Mouse (Mus musculus) cerebellum, adult 11 months (tissue): ENCODE results near the gene Dao.

Experiments
- DNase-seq: peaks from one replicate; pipeline ENCODE4 v3.0.0; 2022

Gene Dao

DNA sequence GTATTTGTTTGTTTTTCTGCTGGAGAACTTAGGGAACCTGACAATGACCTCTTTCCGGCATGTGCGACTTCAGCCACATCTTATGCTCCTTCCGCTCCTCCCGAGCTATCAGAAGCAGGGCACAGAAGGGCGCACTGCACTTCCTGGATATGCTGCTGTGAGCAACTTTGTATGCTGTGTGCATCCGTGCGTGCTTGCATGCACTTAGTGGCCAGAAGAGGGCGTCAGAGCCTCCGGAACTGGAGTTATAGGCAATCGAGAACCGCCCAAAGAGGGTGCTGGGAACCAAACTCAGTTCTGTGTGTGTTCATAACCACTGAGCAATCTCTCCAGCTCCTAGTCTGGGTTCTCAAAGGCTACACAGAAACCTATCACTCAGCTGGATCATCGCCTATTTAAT is 27.1 kb downstream of the Dao start:
- DNase-seq: no peak

DNA sequence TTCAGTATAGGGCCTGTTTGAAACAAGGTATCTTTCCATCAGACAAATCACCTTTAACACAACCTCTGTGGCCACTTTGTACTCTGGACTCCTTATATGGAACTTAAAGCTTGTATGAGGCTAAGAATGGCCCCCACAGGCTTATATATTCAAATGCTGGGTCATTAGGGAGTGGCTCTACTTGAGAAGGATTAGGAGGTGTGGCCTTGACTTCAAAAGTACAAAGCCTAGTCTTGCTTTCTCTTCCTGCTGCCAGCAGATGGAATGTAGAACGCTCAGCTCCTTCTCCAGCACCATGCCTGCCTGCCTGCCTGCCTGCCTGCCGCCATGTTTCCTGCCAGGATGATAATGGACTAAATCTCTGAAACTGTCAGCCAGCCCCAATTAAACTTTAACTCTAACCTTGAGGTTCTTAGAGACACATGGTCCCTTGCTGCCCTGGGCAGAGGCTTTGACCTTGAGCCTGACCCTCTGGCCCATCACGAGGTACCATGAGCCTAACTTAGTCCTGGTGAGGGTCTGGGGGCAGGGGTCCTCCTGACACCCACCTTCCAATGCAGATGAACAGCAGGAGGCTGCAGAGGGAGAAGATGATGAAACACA is 28.8 kb downstream of the Dao start:
- DNase-seq: no peak

DNA sequence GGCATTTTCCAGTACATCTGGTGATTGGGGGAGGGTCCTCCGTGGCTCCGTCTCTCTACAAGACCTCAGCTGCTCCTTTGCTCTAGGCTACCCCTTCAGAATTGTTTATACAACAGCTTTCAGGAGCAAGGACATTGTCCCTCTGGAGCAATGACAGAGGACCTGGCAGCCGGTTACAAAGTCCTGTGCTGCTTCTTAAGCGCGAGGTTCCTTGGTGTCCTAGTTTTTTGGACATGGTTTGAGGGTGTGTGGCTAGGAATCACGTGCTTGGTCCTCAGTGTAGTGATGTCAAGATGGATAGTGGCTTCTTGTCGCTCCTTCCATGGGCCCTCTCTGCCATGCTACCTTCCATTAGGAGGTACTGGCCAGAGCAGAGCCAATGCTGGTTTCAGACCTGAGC is 30.9 kb downstream of the Dao start:
- no peak for DNase-seq

DNA sequence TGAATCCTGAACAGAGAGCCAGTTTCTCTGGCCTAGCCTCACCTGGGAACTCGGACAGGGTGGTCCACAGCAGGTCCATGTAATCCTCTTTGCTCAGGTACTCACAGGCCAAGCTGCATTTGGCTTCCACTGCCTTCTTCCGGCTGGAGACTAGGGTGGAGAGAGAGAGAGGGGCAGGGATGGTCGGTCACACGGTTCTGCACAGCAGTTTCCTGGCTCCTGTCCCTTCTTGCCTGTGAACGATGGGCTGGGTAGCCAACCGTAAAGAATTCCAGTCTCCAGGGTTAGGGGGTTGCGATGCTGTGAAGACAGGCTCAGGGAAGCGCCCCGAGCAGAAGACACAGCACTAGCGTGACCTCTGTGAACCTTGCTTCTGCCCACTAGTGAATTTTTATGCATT is 31.6 kb downstream of the Dao start:
- peak; percentile 29 for DNase-seq

DNA sequence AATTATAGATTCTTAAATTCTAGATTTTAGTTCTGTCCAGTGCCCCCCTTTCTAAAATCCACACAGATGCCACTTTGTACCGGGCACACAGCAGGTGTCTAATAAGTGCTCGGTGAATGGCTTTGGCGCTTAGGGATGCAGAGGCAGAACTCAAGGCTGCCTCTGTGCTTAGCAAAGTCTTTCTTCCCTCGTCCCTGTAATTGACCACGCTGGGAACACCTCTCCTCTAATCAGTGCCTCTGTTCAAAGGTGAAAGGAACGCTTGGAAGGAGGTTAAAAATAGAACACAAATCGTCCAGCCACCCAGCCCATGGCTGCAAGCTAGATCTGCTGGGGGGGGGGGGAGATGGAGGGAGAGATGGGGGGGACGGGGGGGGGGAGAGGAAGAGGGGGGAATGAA is 37.0 kb downstream of the Dao start:
- DNase-seq: no peak

DNA sequence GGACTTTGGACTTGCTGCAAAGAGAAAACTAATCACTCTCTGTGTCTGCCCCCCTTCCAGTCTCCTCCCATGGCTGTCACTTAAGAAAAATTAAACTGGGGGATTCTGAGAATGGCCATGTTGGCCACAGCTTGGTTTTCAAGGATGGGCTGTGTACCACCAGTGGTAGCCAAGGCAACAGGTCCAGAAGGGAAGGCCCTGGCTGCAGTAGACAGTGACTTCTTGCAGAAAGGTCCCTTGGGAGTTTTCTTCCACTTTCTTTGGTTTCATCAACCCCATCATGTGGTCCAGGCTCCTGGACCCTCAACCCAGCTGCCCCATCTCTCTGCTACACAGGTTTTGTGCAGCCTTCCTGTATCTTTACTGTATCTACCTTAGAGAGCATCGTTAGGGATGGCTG is 37.4 kb downstream of the Dao start:
- no peak for DNase-seq

DNA sequence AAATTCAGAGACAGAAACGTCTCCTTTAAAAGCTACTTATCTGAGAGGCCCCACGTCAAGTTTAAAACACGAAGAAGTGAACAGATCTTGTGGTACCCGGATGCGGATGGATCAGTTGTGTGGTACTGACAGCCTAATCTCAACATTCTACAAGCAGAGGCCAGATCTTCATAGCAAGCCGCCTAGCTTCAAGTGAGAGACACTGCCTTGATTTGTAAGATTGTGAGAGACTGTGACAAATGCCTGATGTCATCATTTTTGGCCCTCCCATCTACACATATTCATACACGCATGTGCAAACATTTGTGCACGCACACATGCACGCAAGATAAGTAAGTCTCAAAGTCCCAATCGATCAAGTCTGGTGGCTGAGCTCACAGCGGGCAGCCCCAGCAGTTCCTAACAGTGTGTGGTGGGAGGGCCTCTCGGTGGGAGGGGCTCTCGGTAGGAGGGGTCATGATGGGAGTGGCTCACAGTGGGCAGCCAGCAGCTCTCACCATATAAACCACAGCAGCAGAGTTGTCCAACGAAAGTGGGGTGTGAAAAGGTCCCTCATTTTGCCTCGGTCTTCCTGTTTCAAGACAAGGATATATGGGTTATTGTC is 37.9 kb downstream of the Dao start:
- DNase-seq: no peak

DNA sequence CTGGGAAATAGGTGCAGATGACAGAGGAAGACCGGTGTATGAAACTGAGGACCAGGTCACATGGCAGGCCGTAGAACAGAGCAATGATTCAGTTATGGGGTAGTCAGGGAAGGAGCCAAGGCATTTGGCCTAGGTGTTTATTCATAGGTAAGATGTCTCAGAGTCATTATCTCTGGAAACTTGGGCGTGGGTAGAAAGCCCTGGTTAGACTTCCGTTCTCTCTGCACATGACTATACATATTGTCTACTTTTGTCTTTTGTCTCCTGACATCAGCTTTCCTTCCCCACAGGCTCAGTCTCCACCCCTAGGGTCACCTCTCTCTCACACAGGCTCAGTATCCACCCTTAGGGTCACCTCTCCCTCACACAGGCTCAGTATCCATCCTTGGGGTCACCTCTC is 40.3 kb downstream of the Dao start:
- DNase-seq: no peak

DNA sequence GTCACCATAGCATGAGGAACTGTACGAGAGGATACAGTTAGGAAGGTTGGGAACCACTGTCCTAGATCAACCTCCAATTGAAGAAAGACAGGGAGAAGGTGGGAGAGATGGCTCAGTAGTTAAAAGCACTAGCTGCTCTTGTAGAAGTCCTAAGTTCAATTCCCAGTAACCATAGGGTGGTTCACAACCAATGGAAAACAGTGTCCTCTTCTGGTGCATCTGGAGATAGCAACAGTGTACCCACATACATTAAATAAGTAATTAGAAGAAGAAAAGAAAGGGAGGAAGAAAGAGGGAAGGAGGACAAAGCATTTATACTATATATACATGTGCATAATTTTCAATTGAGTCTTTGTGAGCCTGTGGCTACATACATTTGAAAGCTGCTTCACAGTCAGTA is 41.6 kb downstream of the Dao start:
- DNase-seq: no peak

DNA sequence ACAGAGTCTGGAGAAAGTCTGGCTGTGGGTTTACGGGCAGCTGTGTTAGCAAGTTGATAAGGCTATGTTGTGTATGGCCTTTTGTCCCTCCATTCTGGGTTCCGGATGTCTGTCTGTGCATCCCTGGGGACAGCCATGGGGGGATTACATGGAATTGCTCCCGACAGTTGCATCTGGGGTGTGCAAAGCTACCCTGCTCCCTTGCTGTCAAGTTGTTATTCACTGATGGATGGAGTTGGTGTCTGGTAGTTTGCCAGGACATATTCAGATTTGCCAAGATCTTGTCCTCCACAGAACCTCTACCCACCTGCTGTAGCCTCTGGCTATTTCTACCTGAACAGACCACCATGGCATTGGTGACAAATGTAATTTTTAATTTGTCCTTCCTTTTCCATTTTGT is 42.6 kb downstream of the Dao start:
- no peak for DNase-seq

DNA sequence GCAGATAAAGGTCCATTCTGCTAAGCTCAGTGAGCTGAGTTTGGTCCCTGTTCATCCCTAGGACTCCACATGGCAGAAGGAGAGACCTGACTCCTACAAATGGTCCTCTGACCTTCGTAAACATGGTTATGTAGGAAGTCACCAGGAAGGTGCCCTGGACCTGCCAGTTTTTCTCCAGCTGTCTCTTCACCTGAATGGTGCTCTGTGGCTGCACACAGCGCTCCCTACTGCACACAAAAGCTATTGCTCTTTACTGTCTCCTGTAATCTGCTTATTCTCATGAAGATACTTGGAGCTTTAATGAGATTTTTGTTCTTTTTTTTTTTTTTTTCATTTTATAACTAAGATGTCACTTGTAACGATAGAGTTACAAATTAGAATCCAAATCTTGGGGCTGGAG is 43.1 kb downstream of the Dao start:
- no peak for DNase-seq

DNA sequence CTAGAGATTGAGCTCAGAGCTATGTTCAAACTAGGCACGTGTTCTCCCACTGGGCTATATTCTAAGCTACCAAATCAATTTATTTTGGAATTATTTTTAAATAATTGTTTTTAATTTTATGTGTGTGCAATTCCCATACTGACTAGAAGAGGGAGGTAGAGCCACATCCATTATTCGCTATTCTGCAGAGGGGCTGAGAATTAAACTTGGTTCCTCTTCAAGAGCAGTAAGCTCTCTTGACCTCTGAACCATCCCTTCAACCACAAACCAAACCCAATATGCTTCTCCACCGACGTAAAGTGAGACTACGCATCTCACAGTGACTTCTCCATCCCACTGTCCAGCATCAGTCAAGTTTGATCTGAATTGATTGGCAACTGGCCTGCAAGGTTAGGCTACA is 43.7 kb downstream of the Dao start:
- no peak for DNase-seq

DNA sequence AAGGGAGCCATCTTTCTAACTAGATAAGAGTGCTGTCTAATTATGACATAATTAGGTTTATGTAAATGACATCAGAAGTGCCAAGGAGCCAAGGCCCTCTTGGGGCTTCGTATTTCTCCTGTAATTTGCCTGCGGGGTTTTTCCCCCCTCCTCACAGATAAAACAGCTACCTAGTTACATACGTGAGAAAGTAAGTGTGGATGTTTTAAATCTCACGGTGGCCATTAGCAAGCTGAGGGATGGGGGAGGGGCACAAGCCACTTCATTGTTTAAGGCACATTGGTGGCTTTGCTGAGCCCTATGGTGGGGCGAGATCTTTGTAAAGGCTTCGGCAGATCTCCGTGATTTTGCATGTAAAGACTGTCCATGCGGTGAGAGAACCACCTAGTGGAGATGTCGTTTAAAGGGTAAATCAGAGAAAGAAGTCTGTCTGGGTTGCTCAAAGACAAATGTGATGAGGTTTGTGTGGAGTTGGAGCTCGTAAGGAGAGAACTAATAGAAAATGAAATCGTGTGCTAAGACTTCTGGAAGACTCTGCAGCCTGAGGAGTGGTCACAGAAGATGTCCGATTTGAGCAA is 45.3 kb downstream of the Dao start:
- no peak for DNase-seq

DNA sequence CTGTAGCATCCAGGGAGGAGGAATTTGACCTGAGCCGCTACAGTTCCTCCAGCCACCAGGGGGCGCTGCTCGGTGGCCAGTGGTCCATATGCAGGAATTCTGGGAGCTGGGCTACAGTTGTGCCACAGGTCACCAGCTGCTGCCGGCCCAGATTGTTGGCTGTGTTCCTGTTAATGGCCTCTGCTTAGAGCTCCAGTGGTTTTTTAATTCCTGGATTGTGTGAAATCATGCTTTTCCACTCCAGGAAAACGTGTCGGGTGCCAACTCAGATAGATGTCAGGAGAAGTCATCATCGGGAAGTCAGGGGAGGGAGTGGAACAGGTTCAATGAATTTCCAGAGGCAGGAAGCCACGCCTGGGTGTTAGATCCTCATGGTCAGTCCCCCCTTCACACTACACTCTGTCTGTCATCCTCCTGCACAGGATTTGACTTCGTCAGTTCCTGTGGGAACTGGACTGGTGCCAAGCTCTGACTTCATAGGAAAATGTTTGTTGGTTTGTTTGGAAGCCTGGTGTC is 48.8 kb downstream of the Dao start:
- peak; percentile 59 for DNase-seq

DNA sequence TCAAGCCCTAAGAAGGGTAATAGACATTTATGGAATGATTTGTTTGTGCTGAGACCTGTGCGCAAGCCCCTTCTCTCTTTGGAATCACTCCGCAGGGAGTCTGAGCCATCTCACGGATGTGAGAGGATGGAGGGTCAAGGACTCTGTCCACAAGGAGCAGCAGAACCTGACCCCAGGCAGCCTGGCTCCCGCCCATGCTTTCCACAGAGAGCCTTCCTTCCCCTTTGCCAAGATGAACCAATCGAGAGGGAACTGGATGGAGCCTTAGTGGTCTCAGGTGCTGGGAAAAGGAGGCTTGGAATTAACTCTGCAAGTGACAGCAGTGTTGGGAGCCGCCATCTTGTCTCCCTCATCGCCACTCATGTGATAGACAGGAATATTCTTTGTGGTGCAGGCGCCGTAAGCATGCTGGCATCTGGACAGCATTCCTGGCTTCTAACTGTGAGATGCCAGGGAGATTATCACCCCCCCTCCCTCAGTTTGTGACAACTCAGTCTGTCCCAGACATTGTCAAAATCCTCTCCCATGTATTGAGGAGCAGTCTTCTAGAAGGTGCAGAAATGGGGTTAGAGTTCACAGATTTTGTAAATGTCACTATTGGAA is 53.7 kb downstream of the Dao start:
- no peak for DNase-seq

DNA sequence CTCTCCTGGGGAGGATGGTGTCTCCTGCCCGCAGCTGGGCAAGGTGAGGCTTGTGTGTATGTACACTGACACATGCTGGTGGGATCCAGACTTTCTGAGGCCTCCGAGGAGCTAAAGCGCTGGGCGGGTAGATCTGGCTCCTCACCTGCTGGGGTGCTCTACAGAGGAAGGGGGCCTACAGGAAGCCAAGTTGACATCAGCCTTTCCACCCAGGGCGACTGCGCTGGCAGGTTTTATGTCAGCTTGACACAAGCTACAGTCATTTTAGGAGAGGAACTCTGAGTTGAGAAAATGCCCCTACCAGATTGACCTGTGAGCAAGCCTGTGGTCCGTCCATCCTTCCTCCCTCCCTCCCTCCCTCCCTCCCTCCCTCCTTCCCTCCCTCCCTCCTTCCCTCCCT is 58.2 kb downstream of the Dao start:
- no peak for DNase-seq

DNA sequence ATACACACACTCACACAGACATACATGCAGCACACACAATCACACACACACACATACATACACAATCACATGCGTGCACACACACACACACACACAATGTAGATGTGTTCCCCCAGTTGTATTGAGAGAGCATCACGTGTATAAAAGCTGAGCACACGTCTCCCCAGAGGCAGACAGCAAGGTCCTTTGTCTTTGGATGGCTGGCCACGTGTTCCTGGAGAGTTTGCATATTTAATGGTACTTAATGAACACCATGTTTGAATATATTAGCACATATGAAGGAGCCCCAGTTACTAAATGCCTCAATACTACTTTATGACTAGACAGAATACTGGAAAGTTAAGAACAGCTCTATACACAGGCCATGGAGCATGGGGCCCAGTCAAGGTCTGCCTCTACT is 60.5 kb downstream of the Dao start:
- no peak for DNase-seq

DNA sequence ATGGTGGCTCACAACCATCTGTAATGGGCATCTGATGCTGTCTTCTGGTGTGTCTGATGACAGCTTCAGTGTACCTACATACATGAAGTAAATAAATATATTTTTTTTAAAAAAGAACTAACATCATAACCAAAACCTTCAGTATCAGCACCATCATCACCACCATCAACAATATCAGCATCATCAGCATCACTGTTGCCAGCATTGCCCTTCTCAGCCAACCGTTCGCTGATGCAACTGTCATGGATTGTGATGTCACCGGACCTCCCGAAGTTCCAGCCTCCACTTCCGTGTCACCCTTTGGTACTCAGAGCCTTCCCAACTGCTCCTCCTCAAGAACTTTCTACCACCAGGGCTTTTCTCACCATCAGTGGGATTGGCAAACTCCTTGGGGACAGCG is 61.7 kb downstream of the Dao start, which contains the start of gene Usp30:
Gene Usp30 (plus strand): TSS at position 301 of the 400 bp plus-strand sequence.
- DNase-seq: no peak

DNA sequence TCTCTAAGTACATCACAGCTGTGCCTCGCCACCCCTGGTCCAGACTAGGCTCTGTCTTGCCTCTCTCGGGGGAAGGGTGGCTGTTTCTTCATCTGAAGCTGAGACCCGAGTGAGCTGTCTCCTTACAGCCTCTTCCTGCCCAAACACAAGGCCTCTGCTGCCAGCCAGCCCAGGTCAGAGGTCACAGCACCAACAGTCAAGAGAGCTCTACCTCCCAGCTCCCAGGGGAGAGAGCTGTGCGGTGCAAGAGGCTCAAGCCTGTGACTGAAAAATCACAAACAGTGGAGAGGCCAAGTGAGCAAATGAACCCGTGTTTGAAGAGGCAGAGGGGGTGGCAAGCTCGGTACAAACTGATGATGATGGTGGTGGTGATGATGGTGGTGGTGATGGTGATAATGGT is 63.1 kb downstream of the Dao start:
- DNase-seq: no peak

DNA sequence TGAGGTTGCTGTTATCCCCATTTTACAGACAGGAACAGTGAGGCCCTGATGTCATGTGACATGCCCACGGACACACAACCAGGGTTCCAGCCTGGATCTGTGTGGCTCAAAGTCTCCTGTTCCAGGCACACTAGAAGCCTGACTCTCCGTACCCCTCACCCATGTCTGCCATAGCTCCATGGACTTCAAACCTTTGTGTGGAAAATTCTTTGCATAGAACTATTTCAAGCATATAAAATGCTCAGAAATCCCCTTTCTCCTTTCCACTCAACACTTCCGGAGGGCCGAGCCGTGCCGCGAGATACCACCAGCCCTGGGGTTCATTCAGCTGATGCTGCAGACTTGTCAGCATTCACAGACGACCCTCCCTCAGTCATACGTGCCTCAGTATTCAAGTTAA is 64.0 kb downstream of the Dao start:
- DNase-seq: no peak

DNA sequence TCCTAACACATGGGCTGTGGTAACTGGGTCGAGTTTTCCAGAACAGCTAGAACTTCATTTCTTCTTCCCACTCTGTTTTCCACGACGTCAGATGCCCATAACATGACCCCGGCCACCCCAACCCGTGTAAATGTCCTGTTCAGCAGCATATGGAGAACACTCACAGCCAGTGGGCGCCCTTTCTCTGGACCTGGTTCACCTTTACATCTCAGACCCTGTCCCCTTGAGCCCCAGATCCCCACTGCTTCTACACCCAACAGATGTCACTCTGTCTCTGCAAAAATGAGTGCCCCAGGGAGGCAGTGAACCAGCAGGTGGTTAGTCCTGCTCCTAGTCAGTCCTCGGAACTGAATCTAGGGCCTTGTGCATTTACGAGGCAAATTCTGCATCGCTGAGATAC is 64.5 kb downstream of the Dao start:
- no peak for DNase-seq

DNA sequence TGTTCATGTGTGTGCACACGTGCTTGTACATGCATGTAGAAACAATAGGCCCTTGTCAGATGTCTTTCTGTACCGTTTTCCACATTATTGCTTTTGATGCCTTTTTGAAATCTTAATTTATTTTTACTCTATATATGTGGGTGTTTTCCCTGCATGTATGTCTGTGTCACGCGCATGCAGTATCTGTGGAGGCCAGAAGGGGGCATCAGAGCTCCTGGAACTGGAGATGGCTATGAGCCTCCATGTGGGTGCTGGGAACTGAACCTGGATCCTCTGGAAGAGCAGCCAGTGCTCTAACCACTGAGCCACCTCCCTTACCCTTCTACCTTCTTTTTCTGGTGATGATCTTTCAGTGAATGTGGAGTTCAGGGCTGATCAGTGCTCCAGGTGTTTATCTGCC is 67.4 kb downstream of the Dao start:
- DNase-seq: no peak

DNA sequence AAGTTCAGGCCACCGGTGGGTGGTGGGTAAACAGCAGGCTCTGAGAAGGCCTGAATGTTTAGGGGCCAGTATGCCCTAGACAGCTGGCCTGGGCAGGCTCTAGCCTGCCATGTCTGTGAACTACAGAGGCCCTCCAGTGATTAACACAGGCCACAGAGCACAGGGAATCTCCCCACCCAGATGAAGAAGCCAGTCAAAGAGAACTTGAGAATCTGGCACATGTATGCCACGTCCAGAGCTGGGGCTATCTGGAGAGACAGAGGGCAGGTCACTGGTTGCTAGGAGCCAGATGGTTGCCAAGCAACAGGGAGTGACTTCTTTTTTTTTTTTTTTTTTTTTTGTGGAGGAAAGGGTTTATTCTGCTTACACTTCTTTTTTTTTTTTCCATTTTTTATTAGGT is 68.8 kb downstream of the Dao start:
- no peak for DNase-seq
